Mouse (Mus musculus) T-helper 1 cell (primary cell): ENCODE results near the gene Stard13.

Experiments used
- in situ Hi-C: fragments of 300-600 bp; cut with MboI, MseI; formaldehyde crosslinking; loops from one replicate; pipeline ENCODE4 v1.15.1; 2025; ENCODE audit warnings: high pct_unique_total_duplicates

Gene Stard13

GRCm38 (mm10) chr5:151108291-151108897 lies 125.2 kb downstream of the Stard13 start:
- in situ Hi-C loops = no loop called here

GRCm38 (mm10) chr5:151106841-151107240 lies 126.8 kb downstream of the Stard13 start:
- in situ Hi-C loops = no loop called here

GRCm38 (mm10) chr5:151105054-151105971 lies 128.3 kb downstream of the Stard13 start:
- in situ Hi-C loops = no loop called here

GRCm38 (mm10) chr5:151104354-151105053 lies 129.1 kb downstream of the Stard13 start:
- in situ Hi-C loops = no loop called here

GRCm38 (mm10) chr5:151103284-151103683 lies 130.4 kb downstream of the Stard13 start:
- in situ Hi-C loops = no loop called here

- in situ Hi-C loops = no loop called here
Observed at GRCm38 (mm10) chr5:151102262-151102661, 131.4 kb downstream of the Stard13 start.

GRCm38 (mm10) chr5:151096012-151096411 lies 137.6 kb downstream of the Stard13 start:
- in situ Hi-C loops = no loop called here

GRCm38 (mm10) chr5:151092886-151093665 lies 140.6 kb downstream of the Stard13 start:
- in situ Hi-C loops = no loop called here

GRCm38 (mm10) chr5:151090996-151091395 lies 142.6 kb downstream of the Stard13 start:
- in situ Hi-C loops = no loop called here

GRCm38 (mm10) chr5:151089201-151089600 lies 144.4 kb downstream of the Stard13 start:
- in situ Hi-C loops = no loop called here

- in situ Hi-C loops = no loop called here
Observed at GRCm38 (mm10) chr5:151086425-151087202, 147.0 kb downstream of the Stard13 start.

GRCm38 (mm10) chr5:151085749-151086148 lies 147.9 kb downstream of the Stard13 start:
- in situ Hi-C loops = no loop called here

- in situ Hi-C loops = no loop called here
Observed at GRCm38 (mm10) chr5:151080276-151080675, 153.4 kb downstream of the Stard13 start.

- in situ Hi-C loops = no loop called here
Observed at GRCm38 (mm10) chr5:151077953-151078352, 155.7 kb downstream of the Stard13 start.

- in situ Hi-C loops = no loop called here
Observed at GRCm38 (mm10) chr5:151076917-151077316, 156.7 kb downstream of the Stard13 start.

- in situ Hi-C loops = no loop called here
Observed at GRCm38 (mm10) chr5:151074282-151074681, 159.4 kb downstream of the Stard13 start.

- in situ Hi-C loops = no loop called here
Observed at GRCm38 (mm10) chr5:151071430-151071829, 162.2 kb downstream of the Stard13 start.

- in situ Hi-C loops = no loop called here
Observed at GRCm38 (mm10) chr5:151070896-151071295, 162.7 kb downstream of the Stard13 start.

- in situ Hi-C loops = no loop called here
Observed at GRCm38 (mm10) chr5:151069569-151069968, 164.1 kb downstream of the Stard13 start.

GRCm38 (mm10) chr5:151066016-151066415 lies 167.6 kb downstream of the Stard13 start:
- in situ Hi-C loops = no loop called here

- in situ Hi-C loops = no loop called here
Observed at GRCm38 (mm10) chr5:151065228-151065627, 168.4 kb downstream of the Stard13 start.
